Mouse (Mus musculus): ENCODE data around the gene Gm17018. TPM values are rescaled to one million over a fixed set of nuclear protein-coding genes. Genes with fewer than 3 reads are reported as not detected.

Gm17018 gene
- polyA plus RNA-seq, 1 experiment from 2014 or later = 12.1 TPM

DNA sequence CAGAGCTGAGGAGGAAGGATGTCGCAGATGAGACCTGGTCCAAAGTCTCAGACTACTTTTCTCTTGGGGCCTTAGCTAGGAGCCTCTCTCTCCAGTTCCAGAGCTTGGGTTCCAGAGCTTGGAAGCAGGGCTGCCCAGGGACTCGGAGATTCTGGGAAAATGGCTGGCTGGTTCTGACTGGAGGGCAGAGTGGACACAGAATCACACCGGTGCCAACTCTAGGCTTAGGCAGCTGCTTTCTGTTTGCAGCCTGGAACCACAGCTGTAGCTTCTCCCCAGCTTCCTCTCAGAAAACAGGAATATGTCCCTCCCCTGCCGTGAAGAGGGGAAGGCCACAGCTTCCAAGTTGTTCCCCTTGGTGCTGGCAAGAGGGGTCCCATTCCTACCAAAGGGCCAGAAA is 10.5 kb upstream of the Gm17018 start:
- H3K4me2 ChIP-seq = no peak overlapping the region
- H3K4me3 ChIP-seq (replicated peaks) = no peak overlapping the region
- peaks cover 20% of the 10 kb centered on the region; the same call in 1 of the 2 replicates for H3K36me3 ChIP-seq (replicated peaks)
- peaks cover 13% of the 10 kb centered on the region for H3K27me3 ChIP-seq
- no peak overlapping the region for H3K9ac ChIP-seq
- no peaks in the 10 kb centered on the region for H3K9me3 ChIP-seq (replicated peaks)
- H3K27ac ChIP-seq (replicated peaks) = peak overlapping the region; percentile 41; the same call in 1 of the 2 replicates
- peaks cover 45% of the 10 kb centered on the region for H3K4me1 ChIP-seq (replicated peaks)
- ATAC-seq (ENCODE audit: insufficient read depth) = no peak
- WGBS (ENCODE audit: insufficient replicate concordance) = 41% methylated on average over 4 of the region's 4 CpGs

DNA sequence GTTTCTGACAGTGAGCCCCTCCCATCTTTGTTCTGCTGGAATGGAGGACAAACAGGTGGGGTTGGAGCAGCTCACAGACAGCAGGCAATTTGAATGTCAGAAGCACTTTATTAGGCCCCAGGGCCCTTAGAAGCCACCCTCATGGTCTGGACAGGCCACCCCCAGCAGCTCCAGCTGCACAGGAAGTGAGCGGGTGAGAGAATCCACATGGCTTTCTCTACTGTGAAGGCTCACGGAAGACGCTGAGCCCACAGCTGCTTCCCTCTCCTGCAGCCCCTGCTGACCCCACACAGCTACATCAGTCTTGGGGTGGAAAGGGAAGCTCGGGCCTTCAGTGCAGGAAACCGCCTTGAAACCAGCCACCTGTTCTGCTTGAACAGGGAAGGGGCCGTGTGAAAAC is 8.2 kb upstream of the Gm17018 start:
- no peak overlapping the region for H3K4me2 ChIP-seq
- H3K27ac ChIP-seq (replicated peaks) = no peak overlapping the region
- no peak overlapping the region for H3K4me3 ChIP-seq (replicated peaks)
- H3K36me3 ChIP-seq (replicated peaks) = peaks cover 21% of the 10 kb centered on the region; the same call in 1 of the 2 replicates
- no peaks in the 10 kb centered on the region for H3K9me3 ChIP-seq (replicated peaks)
- no peak overlapping the region for H3K9ac ChIP-seq
- peaks cover 43% of the 10 kb centered on the region for H3K4me1 ChIP-seq (replicated peaks)
- no peak for ATAC-seq (ENCODE audit: insufficient read depth)
- no peaks in the 10 kb centered on the region for H3K27me3 ChIP-seq
- WGBS (ENCODE audit: insufficient replicate concordance) = 42% methylated on average over 6 of the region's 6 CpGs

DNA sequence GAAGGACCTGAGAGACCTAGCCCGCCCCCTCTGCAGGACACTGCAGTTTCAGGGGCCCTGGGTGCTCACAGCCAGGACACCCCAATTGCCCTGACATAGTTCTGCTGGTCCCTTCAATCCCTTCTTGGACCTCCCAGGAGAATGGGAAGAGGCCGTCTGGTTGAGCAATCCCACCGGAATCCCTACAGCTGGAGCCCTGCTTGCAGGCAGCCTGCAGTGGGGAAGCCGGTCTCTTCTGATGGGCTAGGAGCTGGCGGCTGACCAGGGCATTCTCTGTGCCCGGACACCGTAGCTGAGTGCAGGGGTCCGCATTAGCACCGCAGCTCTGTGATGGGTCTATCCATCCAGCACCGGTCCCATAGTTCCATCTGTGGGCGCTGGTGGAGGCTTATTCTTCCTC is 6.3 kb upstream of the Gm17018 start:
- H3K36me3 ChIP-seq (replicated peaks) = peaks cover 21% of the 10 kb centered on the region
- no peaks in the 10 kb centered on the region for H3K9me3 ChIP-seq (replicated peaks)
- H3K27me3 ChIP-seq = no peaks in the 10 kb centered on the region
- H3K4me2 ChIP-seq = no peak overlapping the region
- no peak overlapping the region for H3K27ac ChIP-seq (replicated peaks)
- H3K9ac ChIP-seq = no peak overlapping the region
- no peak for ATAC-seq (ENCODE audit: insufficient read depth)
- no peak overlapping the region for H3K4me3 ChIP-seq (replicated peaks)
- H3K4me1 ChIP-seq (replicated peaks) = peaks cover 30% of the 10 kb centered on the region
- 87% methylated on average over 11 of the region's 11 CpGs for WGBS (ENCODE audit: insufficient replicate concordance)

DNA sequence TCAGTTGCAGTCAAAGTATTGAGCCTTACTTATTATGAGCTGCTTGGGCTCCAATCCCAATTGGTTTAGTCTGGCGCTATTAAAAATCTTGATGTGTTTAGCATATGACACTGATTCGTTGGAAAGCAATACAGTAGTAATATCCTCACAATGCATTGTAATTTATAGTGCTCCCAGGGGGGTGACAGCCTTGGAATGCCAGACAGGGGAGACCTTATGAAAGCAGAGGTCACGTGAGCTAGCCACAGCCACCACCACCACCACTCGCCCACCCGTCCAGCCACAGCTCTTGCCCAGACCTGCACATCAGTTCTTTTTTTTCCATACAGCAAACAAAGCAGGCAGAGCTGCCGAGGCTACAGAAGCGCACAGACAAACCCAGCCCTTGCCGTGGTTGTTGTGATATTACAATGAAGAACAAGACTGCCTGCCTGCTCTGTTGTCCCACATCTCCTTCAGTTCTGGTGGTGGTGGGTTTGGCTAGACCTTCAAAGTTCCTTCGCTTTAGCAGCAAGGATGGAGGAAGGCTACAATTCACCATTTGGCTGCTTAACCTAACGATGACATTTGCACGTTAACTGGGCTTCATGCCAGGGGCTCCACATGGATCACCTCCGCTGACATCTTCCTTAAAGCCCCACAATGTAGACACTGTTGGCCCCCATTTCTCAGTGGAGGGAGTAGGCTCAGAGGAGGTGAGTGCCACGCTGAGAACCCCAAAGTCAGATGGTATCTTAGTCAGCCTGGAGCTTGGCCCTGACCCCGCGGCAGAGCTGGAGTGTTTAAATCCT is 5.7 kb downstream of the Gm17018 start:
- Histone ChIP-seq H3K9ac (no peak overlapping the region), H3K27me3 (no peaks in the 10 kb centered on the region), H3K4me1 (replicated peaks) (peaks cover 5% of the 10 kb centered on the region; the same call in 1 of the 2 replicates), H3K9me3 (replicated peaks) (no peaks in the 10 kb centered on the region), H3K27ac (replicated peaks) (no peak overlapping the region), H3K4me3 (replicated peaks) (no peak overlapping the region), H3K4me2 (no peak overlapping the region), H3K36me3 (replicated peaks) (no peaks in the 10 kb centered on the region)
- no peak for ATAC-seq (ENCODE audit: insufficient read depth)
- 60% methylated on average over 15 of the region's 15 CpGs for WGBS (ENCODE audit: insufficient replicate concordance)

DNA sequence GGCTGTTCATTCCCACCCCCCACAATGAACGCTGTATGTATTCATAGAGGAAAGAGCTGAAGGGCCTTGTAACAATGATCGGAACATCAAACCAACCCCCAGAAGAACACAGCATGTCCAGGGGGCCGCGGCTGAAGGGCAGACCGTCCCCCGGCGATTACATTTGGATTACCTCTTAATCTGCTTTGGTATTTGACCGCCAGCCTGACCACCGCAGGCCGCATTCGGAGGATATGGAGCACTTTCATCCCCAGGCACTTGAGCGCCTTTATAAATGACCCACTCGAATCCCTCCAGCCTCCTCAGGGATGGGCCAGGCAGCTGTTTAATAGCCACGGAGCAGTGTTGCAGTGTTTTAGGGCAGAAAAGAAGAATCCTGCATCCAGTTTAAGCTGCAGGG is 7.0 kb downstream of the Gm17018 start:
- no peak overlapping the region for H3K4me3 ChIP-seq (replicated peaks)
- H3K27me3 ChIP-seq = no peaks in the 10 kb centered on the region
- peaks cover 6% of the 10 kb centered on the region for H3K4me1 ChIP-seq (replicated peaks)
- H3K9me3 ChIP-seq (replicated peaks) = no peaks in the 10 kb centered on the region
- no peak for ATAC-seq (ENCODE audit: insufficient read depth)
- no peak overlapping the region for H3K27ac ChIP-seq (replicated peaks)
- 0 out of 2 replicates have a peak, but pooled peaks cover 3% of the 10 kb centered on the region for H3K36me3 ChIP-seq (replicated peaks)
- no peak overlapping the region for H3K9ac ChIP-seq
- no peak overlapping the region for H3K4me2 ChIP-seq
- WGBS (ENCODE audit: insufficient replicate concordance) = 81% methylated on average over 14 of the region's 14 CpGs

DNA sequence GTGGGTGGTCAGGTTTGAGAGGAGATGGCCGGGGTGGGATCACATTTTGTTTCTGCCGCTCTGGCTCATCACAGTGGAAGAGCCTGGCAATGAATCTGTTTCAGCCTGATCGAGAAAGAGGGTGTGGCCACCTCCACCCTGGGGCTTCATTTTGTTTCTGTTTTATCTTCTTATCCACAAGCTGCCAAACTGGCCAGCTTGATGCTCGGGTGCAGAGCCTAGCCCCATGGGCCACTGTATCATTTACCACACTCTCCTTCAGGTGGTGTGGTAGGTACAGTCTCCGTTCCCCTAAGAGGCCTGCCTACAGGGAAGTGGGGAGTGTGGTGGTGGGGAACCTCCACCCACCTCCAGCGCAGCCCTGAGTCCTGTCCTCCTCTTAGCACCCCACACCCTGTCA is 12.6 kb downstream of the Gm17018 start:
- Histone ChIP-seq H3K4me1 (replicated peaks) (peaks cover 49% of the 10 kb centered on the region), H3K4me3 (replicated peaks) (no peak overlapping the region), H3K9me3 (replicated peaks) (no peaks in the 10 kb centered on the region), H3K36me3 (replicated peaks) (peaks cover 11% of the 10 kb centered on the region; the same call in 1 of the 2 replicates), H3K27me3 (no peaks in the 10 kb centered on the region; the same call in 1 of the 2 replicates), H3K27ac (replicated peaks) (no peak overlapping the region), H3K9ac (no peak overlapping the region), H3K4me2 (peak overlapping the region; percentile 11)
- WGBS (ENCODE audit: insufficient replicate concordance) = 26% methylated on average over 6 of the region's 6 CpGs
- ATAC-seq (ENCODE audit: insufficient read depth) = peak; percentile 51

DNA sequence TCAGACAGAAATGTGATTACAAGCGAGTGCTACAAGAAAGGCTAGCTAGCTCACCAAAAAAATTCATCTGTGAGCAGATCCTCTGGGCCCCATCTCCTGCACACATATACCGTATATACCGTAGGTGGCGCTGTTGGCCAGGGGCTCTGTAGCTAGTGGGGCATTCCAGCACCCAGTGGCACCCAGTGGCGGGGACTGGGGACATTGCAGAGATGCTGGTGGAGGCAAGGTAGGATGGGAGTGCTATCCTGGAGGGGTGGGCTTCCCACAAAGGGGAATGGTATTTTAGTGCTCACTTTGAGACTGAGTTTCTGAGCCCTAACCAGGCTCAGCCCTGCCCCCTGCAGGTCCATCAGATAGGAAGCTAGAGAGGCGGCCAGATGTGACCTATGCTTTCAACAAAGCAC is 13.4 kb downstream of the Gm17018 start:
- H3K9ac ChIP-seq = no peak overlapping the region
- no peak overlapping the region for H3K4me3 ChIP-seq (replicated peaks)
- peaks cover 49% of the 10 kb centered on the region for H3K4me1 ChIP-seq (replicated peaks)
- 18% methylated on average over 6 of the region's 6 CpGs for WGBS (ENCODE audit: insufficient replicate concordance)
- no peak overlapping the region for H3K27ac ChIP-seq (replicated peaks)
- ATAC-seq (ENCODE audit: insufficient read depth) = 0 out of 2 replicates have a peak, but pooled peaks have one; percentile 33
- H3K27me3 ChIP-seq = no peaks in the 10 kb centered on the region; the same call in 1 of the 2 replicates
- no peak overlapping the region for H3K4me2 ChIP-seq
- H3K36me3 ChIP-seq (replicated peaks) = peaks cover 19% of the 10 kb centered on the region
- H3K9me3 ChIP-seq (replicated peaks) = no peaks in the 10 kb centered on the region

DNA sequence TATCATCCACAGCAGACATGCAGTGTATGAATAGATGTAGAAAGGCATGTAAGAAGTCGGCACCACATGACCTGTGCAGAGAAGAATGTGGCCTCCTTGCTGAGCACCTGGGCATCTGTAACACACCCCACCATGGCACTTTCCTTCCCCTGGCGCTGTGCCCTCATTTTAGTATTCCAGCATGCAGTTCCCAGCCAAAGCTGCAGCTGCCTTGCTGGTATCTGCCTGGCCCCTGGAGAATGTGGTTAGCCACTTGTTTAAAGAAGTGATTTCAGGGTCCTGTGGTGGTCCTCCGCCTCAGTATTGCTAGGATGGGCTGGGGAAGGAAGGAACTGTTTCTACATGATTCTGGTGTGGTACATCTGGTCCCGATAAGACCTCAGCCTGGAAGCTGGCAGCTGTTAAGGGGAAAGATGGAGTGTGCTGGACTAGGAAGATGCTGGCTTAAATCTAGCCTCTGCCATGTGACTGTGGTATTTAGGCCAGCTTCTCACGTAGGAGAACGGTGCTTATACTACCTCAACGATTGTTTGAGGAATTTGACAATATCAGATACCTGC is 14.0 kb downstream of the Gm17018 start:
- Histone ChIP-seq H3K27me3 (no peaks in the 10 kb centered on the region; the same call in 1 of the 2 replicates), H3K9ac (no peak overlapping the region), H3K9me3 (replicated peaks) (no peaks in the 10 kb centered on the region), H3K27ac (replicated peaks) (peak overlapping the region; percentile 33; the same call in 1 of the 2 replicates), H3K4me1 (replicated peaks) (peaks cover 49% of the 10 kb centered on the region), H3K4me3 (replicated peaks) (no peak overlapping the region), H3K4me2 (peak overlapping the region; percentile 25; the same call in 1 of the 2 replicates), H3K36me3 (replicated peaks) (peaks cover 25% of the 10 kb centered on the region)
- WGBS (ENCODE audit: insufficient replicate concordance) = 29% methylated on average over 7 of the region's 7 CpGs
- no peak for ATAC-seq (ENCODE audit: insufficient read depth)

DNA sequence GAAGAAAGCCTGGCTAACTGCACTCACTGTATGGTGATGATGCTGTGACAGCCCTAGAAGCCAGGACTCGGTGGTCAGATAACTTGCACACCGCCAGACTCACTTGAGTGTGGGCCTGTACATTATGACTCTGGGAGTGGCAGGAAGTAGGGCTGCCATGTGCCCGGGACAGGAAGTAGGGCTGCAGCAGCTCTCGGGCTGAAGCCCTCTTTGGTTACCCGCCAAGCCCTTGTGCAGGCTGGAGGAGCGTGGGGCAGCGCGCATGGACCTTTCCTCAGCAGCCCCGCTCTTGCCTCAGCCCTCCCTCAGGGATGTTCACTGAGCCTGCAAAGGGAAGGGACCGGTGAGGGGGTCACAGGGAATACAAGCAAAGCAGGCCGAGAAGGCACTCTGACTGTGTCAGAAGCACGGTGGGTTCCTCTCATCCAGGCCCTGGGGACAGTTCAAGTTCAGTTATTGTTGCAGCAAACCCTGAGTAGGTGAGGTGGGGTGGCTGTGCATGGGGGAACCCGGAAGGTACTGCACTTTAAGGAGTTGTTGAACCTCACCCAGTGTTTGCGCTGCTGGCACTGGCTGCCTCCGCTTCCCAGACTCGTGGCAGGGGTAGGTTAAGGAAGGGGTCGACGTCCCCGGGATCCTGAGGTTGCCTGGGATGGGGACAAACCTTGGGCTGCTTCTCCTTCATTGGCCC is 14.7 kb downstream of the Gm17018 start:
- WGBS (ENCODE audit: insufficient replicate concordance) = 19% methylated on average over 19 of the region's 19 CpGs
- H3K36me3 ChIP-seq (replicated peaks) = peaks cover 25% of the 10 kb centered on the region
- peak overlapping the region; percentile 33; the same call in 1 of the 2 replicates for H3K27ac ChIP-seq (replicated peaks)
- H3K27me3 ChIP-seq = no peaks in the 10 kb centered on the region; the same call in 1 of the 2 replicates
- peaks cover 49% of the 10 kb centered on the region for H3K4me1 ChIP-seq (replicated peaks)
- no peak overlapping the region for H3K4me3 ChIP-seq (replicated peaks)
- H3K9ac ChIP-seq = no peak overlapping the region
- ATAC-seq (ENCODE audit: insufficient read depth) = no peak
- H3K4me2 ChIP-seq = peak overlapping the region; percentile 25
- H3K9me3 ChIP-seq (replicated peaks) = no peaks in the 10 kb centered on the region

DNA sequence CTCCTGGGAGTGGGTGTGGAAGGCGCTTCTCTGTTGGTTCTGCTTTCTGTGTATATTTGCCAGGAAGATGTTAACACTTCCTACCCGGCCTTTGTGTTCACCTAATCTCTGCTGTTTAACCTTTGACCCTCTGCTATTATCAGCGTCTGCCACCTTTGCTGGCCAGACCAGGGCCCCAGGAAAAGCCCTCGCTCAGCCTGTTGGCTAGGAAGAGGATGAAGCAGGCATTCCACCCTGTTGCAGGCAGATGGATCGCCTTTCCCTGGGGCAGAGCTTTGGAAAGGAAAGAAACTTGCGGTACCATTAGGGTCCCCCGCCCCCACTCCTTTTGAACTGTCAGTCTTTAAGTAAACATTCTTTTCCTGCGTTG is 15.2 kb downstream of the Gm17018 start:
- Histone ChIP-seq H3K4me3 (replicated peaks) (no peak overlapping the region), H3K27ac (replicated peaks) (no peak overlapping the region), H3K4me1 (replicated peaks) (peaks cover 49% of the 10 kb centered on the region), H3K4me2 (peak overlapping the region; percentile 25), H3K9me3 (replicated peaks) (no peaks in the 10 kb centered on the region), H3K36me3 (replicated peaks) (peaks cover 25% of the 10 kb centered on the region), H3K9ac (no peak overlapping the region), H3K27me3 (no peaks in the 10 kb centered on the region; the same call in 1 of the 2 replicates)
- ATAC-seq (ENCODE audit: insufficient read depth) = no peak
- 14% methylated on average over 8 of the region's 8 CpGs for WGBS (ENCODE audit: insufficient replicate concordance)

Measured in liver, embryonic 15.5 days (tissue).